Comparison of ENCODE assay signal across 8 mouse cellular contexts in genomic region chr8:50915876-50916732, GRCm38 (mm10).
A peak's percentile ranks its signal among the peaks of the same experiment; 100 is the strongest.
DNase-seq lines count a peak whose midpoint lies in the region; ATAC-seq lines count a peak whose summit lies in the region.

No protein-coding gene starts in this region.

- H3K9ac ChIP-seq in embryonic facial prominence, embryonic 12.5 days: peak overlapping the region; percentile 50
- peak overlapping the region; percentile 10; the same call in 1 of the 2 replicates for H3K9ac ChIP-seq in heart, embryonic 16.5 days (ENCODE audit: low read length)
- peak overlapping the region; percentile 53 for H3K9ac ChIP-seq in neural tube, embryonic 11.5 days (ENCODE audit: low read length)

- no peaks in the 10 kb centered on the region for H3K9me3 ChIP-seq in embryonic facial prominence, embryonic 12.5 days
- no peaks in the 10 kb centered on the region for H3K9me3 ChIP-seq in heart, embryonic 16.5 days (replicated peaks; ENCODE audit: control insufficient read depth, low read length)
- H3K9me3 ChIP-seq in neural tube, embryonic 11.5 days (ENCODE audit: control insufficient read depth, low read length): no peaks in the 10 kb centered on the region

- DNase-seq in ovary, postnatal 14 days (ENCODE audit: low spot score): peak; percentile 2
- DNase-seq in ovary, postnatal 10 days (ENCODE audit: low spot score): no peak
- DNase-seq in left cerebral cortex, postnatal 10 days (ENCODE audit: extremely low spot score in 1 of 2, low spot score in 2 of 2): peak; percentile 34 to 51
- DNase-seq in neural tube, embryonic 11.5 days (ENCODE audit: low spot score): peak; percentile 65
- no peak for DNase-seq in T-cell, adult 2 months (ENCODE audit: low spot score)
- no peak for DNase-seq in thymus, postnatal 0 days (ENCODE audit: low spot score)

- ATAC-seq in embryonic facial prominence, embryonic 12.5 days (ENCODE audit: insufficient number of reproducible peaks, insufficient read depth, low FRiP score, low TSS enrichment): peak; percentile 84
- ATAC-seq in heart, embryonic 16.5 days (replicated peaks; ENCODE audit: extremely low read depth, insufficient read depth, low FRiP score): no peak
- ATAC-seq in neural tube, embryonic 11.5 days (ENCODE audit: insufficient read depth, low FRiP score, low TSS enrichment): peak; percentile 80

- peaks cover 33% of the 10 kb centered on the region for H3K27me3 ChIP-seq in embryonic facial prominence, embryonic 12.5 days
- H3K27me3 ChIP-seq in heart, embryonic 16.5 days (ENCODE audit: control insufficient read depth, insufficient read depth, low read length): peaks cover 13% of the 10 kb centered on the region
- H3K27me3 ChIP-seq in neural tube, embryonic 11.5 days (ENCODE audit: control insufficient read depth, insufficient read depth, low read length): peaks cover 2% of the 10 kb centered on the region; the same call in 1 of the 2 replicates

- WGBS in embryonic facial prominence, embryonic 12.5 days: under 1% methylated on average over 50 of the region's 56 CpGs
- WGBS in heart, embryonic 16.5 days: under 1% methylated on average over 53 of the region's 56 CpGs
- WGBS in neural tube, embryonic 11.5 days: under 1% methylated on average over 49 of the region's 56 CpGs

- intact Hi-C loops in left cerebral cortex, postnatal 10 days (cut with DNase I): loop anchor here (10.0 kb wide), 1 partner anchor 601 kb away; no protein-coding TSS in a partner anchor

- H3K36me3 ChIP-seq in embryonic facial prominence, embryonic 12.5 days: no peaks in the 10 kb centered on the region
- no peaks in the 10 kb centered on the region for H3K36me3 ChIP-seq in heart, embryonic 16.5 days (ENCODE audit: control insufficient read depth, insufficient read depth)
- no peaks in the 10 kb centered on the region for H3K36me3 ChIP-seq in neural tube, embryonic 11.5 days (ENCODE audit: control insufficient read depth, insufficient read depth, low read length)

- no peak overlapping the region for H3K27ac ChIP-seq in embryonic facial prominence, embryonic 12.5 days
- H3K27ac ChIP-seq in heart, embryonic 16.5 days (ENCODE audit: low read length): no peak overlapping the region
- no peak overlapping the region for H3K27ac ChIP-seq in neural tube, embryonic 11.5 days (ENCODE audit: low read depth, low read length)

- peak overlapping the region; percentile 100 for H3K4me2 ChIP-seq in embryonic facial prominence, embryonic 12.5 days (replicated peaks)
- H3K4me2 ChIP-seq in heart, embryonic 16.5 days (ENCODE audit: low read depth, low read length): peak overlapping the region; percentile 91
- H3K4me2 ChIP-seq in neural tube, embryonic 11.5 days (ENCODE audit: low read depth): peak overlapping the region; percentile 88

- H3K4me3 ChIP-seq in embryonic facial prominence, embryonic 12.5 days: peak overlapping the region; percentile 65
- peak overlapping the region; percentile 57 for H3K4me3 ChIP-seq in heart, embryonic 16.5 days (ENCODE audit: low read length)
- H3K4me3 ChIP-seq in neural tube, embryonic 11.5 days (ENCODE audit: low read depth, low read length): peak overlapping the region; percentile 59

- peaks cover 4% of the 10 kb centered on the region; the same call in 1 of the 2 replicates for H3K4me1 ChIP-seq in embryonic facial prominence, embryonic 12.5 days
- H3K4me1 ChIP-seq in heart, embryonic 16.5 days (ENCODE audit: control insufficient read depth, insufficient read depth, low read length): no peaks in the 10 kb centered on the region; the same call in 1 of the 2 replicates
- 0 out of 2 replicates have a peak, but pooled peaks cover 3% of the 10 kb centered on the region for H3K4me1 ChIP-seq in neural tube, embryonic 11.5 days (ENCODE audit: control insufficient read depth, insufficient read depth, low read length)

Comparison
In these comparisons a context has a peak if more than half of its experiments do, and no peak if none do; other contexts are left out.
1. DNase-seq: peak in ovary, postnatal 14 days (single experiment), left cerebral cortex, postnatal 10 days (2 of 2) and neural tube, embryonic 11.5 days (single experiment); none in ovary, postnatal 10 days (single experiment), T-cell, adult 2 months (single experiment) and thymus, postnatal 0 days (single experiment).
2. Peak in every context shown above with its lines, with median percentiles within 50 percentile points of each other: H3K4me2 ChIP-seq, H3K4me3 ChIP-seq and H3K9ac ChIP-seq.